Mouse (Mus musculus) T-helper 1 cell (primary cell): ENCODE data around the gene Trpc7.

Source experiments
- in situ Hi-C: fragments of 300-600 bp; cut with MboI, MseI; formaldehyde crosslinking; loops from one replicate; pipeline ENCODE4 v1.15.1; 2025; ENCODE audit warnings: high pct_unique_total_duplicates

Gene Trpc7

DNA sequence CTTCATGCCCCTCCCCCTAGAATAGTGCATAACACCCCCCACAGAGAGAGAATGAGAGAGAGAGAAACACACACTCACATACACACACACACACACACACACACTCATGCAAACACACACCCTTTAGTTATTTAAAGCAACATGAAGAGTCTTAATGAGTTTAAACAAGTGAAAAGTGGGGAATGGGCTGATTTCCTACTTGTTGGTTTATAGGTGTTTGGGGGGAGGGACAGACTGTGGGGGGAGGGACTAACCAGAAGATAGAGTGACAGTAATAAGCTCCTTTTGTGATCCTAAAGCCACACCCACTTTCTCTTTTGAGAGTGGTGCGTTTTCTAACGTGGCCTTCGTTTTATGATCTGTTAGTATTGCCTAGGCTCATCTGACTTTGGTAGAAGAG lies at the start of gene Trpc7:
Gene Trpc7 (minus strand): TSS at position 101 of the 400 bp plus-strand sequence.
- in situ Hi-C loops: no loop called here

DNA sequence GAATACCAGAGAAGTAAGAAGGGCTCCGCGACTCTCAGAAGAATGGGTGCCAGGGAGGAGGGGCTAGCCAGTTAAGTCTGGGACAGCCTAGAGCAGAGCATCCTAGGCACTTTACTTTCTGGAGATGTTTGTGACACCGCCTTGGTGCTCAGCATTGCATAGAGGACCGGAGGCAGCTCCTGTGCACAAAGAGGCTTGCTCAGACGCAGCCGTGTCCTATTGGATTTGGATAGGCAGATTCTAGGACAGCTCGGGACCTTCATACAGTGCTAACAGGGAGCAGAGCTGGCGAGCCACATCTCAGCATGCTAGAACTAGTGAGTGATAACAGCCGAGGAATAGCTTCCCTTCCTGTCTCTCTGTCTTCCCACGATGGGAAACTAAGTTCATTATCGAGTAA lies 43.5 kb upstream of the Trpc7 start:
- in situ Hi-C loops: no loop called here

DNA sequence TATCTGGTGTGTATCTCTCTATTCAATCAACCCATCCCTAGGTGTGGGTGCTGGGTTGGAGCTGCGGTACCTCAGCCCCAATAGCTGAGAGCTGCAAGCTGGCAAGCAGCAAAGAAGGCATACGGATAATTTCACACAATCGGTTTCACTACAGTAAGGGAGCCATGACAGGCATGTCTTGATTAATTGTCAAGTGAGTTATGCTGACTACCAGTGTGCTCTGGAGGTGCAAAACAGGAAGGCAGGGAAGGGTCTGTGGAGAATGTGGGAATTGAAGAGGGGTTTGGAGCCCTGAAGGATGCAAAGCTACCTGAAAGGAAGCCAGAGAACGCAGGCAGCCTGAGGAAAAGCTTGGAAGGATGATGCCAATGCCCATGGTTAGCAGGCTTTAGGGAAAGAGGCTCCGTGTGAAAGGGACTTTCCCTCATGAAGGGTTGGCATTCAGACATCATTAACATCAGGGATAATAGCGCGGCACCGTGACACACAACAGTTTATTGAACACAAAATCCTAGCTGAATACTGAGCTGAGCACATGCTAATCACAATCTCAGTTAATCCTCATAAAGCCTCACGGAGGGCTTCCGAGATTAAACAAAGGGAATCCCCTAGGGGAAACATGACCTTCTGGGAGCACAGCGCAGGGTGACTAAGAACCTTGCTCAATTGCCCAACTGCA lies 38.2 kb upstream of the Trpc7 start:
- in situ Hi-C loops: no loop called here

DNA sequence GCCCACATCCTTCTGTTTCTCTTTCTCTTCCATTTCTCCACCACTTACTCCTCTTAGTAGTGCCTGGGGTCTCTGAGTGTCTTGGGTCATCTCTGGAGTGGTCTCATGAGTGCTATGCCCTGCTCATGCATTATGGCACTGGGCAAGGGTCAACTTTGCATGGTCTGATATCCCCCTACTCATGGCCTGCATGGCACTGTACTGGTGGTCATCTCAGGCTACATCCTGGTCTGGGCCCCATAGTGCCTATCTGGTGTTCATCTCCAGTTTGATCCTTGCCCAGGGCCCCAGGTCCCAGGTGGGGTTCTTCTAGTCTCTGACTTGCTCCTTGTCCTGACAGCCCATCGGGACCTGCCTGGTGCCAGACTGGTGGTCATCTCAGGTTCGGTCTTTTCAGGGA lies 34.6 kb upstream of the Trpc7 start:
- in situ Hi-C loops: no loop called here

DNA sequence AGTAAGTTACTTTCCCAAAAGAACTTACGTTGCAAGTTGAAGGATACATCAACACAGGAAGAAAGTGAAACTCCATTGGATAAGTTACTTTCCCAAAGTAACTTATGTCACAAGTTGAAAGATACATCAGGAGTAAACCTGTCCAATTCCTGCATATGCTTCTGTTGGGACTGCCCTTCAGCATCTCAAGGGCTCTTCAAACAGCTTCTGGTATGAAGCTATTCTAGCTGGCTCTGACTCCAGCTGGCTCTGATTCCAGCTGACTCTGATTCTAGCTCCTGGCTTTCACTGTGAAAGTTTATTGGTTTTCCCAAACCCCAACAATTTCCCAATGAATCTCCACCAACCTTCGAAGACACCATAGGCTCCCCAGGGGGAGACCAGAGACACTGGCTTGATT lies 27.2 kb upstream of the Trpc7 start:
- in situ Hi-C loops: no loop called here

DNA sequence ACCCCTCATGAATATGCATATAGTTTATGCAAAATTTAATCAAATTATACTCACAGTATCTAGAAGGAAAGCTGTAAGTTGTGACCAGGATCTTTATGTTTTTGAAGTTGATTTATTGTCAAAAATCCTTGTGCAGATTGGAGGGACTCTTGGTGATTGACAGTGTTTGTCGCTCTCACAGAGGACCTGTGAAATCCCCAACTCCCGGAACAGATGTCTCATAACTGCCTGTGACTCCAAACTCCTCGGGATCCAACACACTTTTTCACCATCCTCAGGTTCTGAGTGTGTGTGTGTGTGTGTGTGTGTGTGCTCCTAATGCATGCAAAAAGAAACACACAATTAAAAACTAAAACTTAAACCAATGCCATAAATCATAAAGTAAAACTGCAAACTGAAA lies 25.5 kb upstream of the Trpc7 start:
- in situ Hi-C loops: no loop called here

DNA sequence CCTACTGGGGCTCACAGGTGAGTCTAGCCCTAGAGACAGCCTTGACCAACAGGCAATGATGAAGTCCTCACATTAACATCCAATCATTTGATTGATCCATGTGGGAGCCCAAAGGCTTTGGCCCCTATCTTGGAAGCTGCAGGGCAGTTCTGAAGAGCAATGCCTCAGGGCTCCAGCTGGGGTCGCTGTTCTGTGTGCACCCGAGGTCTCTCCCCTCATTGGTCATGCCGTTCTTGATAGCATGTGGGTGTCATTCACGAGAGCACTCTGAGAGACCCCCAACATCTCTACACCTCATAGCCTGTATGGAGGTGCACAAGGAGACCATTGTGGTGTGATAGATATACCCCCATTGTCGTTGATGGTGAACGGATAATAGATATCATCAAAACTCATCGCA lies 18.9 kb upstream of the Trpc7 start:
- in situ Hi-C loops: no loop called here

DNA sequence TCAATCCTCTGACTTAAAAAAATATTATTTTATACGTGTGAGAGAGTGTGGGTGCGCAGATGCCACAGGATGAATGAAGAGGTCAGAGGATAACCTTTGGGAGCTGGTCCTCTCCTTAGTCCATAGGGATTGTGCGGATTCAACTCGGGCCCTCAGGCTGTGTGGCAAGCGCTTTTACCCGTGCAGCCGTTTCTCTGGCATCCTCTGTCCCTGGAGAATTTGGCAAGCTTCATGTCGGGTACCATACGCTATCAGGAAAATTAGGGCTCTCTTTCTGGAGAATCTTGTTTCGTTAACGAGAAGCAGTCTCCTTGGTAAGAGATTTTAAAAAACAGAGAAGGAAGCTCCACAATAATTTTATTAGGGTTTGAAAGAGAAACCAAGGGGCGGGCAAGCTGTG lies 15.3 kb upstream of the Trpc7 start:
- in situ Hi-C loops: no loop called here

DNA sequence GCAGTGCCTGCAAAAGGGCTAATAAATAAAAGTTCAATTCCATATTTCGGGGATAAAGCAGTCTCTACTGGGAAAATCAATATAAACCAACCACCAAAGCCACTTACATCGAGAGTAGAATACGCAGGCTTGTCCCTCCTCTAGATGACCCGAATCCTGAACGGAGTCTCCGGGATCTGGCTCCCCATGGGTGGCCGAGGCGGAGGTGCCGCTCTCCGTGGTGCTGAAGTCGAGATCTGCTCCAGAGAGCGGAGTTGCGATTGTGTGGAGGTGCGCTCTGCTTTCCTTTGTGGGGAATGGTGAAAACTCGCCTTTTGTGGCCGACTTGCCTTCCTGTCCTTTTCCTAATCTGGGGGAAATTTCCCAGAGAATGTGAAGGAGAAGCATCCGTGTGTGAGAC lies 407 bp downstream of the Trpc7 start:
- in situ Hi-C loops: no loop called here

DNA sequence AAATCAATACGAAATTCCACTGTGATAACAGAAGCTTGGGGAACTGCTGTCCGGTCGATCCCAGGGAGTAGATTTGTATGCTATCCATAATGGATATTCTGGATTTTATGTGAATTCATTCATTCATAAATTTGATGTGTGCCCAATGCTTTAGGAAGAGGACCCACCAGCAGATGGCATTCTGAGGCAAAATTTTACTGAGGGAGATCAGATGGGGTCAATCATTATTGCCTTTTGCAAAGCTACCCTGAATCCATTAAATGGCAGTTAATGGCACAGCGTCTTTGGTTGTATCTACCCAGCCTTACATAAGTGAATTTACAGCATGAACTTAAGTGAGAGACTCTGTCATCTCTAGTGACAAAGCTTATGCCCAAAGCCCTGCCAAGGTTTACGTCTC lies 1.2 kb downstream of the Trpc7 start:
- in situ Hi-C loops: no loop called here

DNA sequence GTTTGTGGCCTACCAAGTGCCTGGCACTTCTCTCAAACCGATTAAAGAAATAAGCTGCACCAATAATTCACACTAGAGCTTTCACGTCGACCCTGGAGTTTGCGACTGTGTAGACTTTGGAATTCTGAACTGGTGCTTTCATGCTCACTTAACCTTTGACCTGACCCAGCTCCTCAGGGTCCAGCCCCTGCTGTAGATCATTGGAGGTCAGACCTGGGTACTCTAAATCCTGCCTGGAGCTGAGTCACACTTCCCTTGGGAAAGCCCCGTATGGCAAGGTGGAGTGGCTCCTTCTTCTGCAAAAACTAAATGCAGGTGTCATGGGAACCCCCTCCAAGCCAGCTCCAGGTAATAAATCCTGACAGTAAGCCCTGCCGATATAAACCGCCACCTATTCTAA lies 5.9 kb downstream of the Trpc7 start:
- in situ Hi-C loops: no loop called here

DNA sequence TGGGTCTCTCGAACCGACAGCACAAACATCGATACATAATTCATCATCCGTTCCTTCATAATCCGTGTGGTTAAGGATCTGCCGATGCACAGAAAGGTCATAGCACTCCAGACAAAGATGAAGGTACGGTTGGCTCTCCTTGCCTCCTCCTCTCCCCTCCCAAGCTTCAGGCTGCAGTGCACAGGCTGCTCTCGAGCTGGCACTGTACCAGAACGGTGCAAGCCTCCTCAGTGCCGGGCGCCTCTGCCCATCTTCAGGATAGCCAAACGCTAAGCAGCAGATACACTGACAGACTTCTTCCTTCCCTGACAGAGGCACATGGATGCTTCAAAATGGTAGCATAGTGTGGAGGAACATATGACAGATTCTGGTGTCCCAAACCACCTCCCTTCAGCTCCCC lies 12.9 kb downstream of the Trpc7 start:
- in situ Hi-C loops: no loop called here

DNA sequence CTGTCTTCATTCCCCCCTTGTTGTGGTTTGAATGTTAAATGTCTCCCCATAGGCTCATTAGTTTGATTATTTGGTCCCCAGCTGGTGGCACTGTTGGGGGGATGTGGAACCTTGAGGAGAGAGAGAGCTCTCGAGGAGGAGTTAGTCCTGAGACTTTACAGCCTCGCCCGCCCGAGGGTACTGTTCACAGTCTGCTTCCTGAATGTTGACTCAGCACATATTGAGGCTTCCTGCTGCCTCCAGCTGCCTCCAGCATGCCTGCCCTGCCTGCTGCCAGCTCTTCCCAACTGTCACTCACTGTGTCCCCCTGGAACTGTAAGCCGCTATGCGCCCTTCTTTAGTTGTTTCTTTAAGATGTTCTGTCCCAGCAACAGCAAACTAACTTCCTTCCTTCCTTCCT lies 31.2 kb downstream of the Trpc7 start:
- in situ Hi-C loops: no loop called here

DNA sequence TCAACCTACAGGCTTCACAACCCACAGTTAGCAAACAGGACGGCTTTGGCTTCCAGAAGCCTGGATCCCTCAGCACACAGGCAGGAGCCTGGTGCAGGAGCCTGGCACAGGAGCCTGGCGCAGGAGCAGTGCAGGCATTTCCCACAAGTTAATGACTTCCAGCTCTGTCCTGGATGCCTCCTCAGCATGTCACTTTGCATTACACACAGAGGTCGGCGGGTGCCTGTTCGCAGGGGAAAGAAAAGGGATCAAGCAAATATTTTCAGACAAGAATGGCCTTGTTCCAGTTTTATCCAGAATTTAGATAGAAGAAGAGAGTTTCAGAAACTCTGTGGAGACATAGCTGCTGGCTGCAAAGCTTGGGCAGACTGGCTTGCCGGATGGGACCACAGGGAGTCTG lies 33.8 kb downstream of the Trpc7 start:
- in situ Hi-C loops: no loop called here

DNA sequence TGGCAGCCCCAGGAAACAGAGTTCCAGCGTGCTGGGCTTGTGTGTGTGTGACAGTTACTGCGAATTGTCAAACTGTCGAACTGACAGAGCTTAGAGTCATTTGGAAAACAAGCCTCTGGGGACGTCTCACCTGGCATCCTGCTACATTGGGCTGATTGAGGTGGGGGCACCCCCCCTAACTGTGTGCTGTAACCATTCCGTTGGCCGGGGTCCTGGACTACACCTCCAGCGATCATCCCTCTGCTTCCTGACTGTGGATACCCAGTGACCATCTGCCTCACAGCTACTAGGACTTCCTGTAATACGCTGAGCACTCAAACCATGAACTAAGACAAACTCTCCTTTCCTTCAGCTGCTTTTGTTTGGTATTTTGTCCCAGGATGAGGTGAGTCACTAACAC lies 41.3 kb downstream of the Trpc7 start:
- in situ Hi-C loops: no loop called here

DNA sequence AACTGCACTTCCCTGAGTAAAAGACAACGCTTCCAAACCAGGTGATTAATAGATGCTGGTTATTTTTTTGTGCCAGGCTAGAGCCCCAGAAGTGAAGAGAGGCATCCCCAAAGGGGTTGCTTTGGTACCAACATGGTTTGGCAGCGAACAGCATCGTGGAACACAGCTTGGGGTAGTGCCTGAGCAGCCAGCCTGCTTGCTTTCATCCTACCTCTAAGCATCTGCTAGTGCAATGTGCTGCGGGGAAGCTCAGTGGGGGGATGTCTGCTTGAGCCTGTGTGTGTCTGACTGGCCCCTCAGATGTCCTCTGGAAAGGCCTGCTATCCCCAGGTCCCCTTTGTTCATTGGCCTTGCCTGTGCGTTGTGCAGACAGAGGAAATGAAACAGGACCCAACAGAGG lies 42.4 kb downstream of the Trpc7 start:
- in situ Hi-C loops: no loop called here

DNA sequence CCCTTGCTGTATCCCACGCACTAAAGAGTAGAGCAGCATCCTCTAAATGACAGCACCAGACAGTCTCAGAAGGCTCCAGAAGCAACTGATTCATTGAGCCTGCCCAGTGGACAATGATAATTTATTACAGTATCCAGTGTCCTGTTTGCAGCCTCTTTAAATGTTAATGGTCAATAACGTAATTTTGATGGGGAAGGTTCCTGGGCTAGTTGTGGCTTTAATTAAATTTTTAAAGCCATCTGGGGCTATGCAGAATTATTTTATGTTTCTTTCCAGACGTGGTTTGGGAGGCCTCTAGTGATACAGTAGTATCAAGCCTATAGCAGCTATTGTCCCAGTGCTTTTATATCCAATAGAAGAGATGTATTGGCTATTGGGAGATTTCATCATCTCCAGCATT lies 49.9 kb downstream of the Trpc7 start:
- in situ Hi-C loops: no loop called here

DNA sequence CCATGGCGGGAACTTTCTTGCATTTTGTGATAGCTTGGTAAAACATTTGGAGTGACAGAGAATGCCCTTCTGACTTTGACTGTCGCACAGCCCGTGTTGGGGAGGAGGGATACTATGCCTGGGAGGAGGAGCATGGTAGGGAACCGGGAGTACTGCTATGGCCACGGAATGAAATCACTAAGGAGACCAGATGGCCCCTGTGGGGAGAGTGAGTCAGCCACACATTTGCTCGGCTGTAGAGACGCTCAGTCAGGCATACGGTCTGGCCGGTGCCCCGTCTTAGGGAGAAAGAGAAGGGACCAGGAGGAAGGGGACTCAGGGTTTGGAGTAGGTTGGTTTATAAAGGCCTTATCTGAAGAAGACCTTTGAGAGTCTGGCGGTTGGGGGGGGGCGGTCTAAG lies 80.3 kb downstream of the Trpc7 start:
- in situ Hi-C loops: no loop called here

DNA sequence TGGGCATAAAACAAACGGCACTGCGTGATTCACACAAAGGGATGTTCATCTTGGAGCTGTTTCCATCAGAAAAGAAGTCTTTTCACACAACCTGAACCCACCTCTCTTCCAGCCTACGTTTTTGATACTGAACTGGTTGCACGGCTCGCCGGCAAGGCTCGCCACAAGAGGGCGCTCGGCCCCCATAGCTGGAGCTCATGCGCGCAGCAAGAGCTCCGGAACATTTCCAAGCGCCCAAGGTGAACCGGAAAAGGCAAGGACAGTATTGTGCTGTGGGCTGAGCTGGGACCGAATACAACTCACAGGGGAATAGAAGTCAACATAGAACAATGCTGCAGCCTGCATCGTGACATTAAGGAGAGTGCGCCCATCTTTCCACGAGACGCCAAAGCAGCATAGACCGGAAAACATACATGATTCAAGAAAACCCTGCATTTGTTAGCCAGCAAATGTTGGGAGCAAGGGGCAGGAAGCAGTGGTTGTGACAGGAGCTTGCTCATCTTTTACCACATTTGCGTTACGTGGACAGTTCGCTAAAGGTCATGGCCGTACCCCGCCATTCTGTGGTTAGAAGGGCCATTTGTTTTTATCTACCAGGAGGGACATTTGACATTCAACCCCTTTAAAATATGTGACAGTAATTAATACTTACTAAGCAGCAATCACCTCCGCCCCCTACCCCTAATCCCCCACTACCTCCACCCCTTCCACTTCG lies 88.9 kb downstream of the Trpc7 start:
- in situ Hi-C loops: no loop called here

DNA sequence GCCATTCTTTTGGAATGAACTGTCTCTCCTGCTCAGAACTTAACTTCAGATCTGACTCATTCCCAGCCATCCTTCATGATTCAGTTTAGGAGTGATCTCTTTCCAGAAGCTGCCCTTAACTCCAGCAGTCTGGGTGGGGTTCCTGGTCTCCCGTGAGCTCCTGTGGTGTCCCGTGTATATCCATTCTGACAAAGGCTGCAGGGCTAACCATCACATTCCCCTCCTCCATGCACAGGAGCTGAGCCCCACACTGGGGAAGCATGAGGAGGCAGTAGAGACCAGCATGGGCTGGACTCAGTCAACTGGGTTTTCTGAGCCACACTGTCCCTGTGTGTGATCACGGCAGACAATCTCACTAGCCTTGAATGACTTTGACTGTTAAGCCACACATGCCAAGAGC lies 90.7 kb downstream of the Trpc7 start:
- in situ Hi-C loops: no loop called here

DNA sequence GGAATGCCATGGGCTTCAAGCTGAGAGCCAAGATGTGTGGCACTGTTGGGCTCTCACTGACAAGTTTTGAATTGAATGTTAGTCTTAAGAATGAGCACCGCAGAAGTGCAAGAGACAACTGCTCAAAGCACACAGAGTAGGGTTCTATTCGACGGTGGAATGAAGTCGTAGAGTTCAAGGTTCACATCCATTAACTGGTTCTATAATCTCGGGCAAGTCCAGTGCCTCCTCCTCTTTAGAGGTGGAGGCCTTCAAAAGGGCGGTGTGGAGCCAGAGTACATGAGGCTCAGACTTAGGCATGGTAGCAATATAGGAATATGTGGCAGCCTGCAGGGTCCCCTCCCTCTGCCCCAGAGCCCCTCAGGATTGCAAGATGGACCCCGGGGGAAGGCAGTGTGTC lies 98.3 kb downstream of the Trpc7 start:
- in situ Hi-C loops: no loop called here

DNA sequence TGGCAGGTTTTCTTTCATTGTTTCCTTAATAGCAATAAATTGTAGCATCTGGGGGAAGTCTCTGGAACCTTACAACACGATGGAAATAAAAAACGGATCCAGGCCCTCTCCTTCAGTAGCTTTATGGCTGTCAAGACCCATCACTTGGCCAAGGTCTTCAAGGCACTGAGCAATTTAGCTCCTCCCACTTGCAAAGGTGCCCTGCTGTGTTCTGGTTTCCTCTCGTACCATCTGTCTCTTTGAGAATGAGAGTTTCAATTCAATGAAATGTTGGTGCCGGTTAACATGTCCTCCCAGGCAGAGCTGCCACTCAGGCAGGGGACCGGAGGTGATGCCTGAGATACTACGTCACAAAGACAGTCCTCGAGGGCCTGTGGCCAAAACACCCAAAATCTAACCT lies 100.3 kb downstream of the Trpc7 start:
- in situ Hi-C loops: no loop called here

DNA sequence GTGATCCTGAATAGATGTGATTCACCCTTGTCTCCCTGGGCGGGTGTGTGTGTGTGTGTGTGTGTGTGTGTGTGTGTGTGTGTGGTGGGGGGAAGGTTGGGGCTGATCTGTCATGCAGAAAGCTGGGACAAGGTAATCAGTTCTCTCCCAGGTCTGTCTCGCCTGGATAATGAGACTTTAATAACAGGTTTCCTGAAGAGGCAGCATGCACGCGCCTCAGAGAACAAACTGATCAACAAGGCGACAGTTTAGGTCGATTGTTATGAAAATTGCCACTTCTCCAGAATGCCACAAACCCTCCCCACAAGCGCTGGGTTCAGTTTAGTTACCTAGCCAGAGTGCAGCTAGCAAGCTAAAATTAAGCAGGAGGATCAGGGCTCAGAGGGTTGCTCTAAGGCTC lies 101.4 kb downstream of the Trpc7 start:
- in situ Hi-C loops: no loop called here

DNA sequence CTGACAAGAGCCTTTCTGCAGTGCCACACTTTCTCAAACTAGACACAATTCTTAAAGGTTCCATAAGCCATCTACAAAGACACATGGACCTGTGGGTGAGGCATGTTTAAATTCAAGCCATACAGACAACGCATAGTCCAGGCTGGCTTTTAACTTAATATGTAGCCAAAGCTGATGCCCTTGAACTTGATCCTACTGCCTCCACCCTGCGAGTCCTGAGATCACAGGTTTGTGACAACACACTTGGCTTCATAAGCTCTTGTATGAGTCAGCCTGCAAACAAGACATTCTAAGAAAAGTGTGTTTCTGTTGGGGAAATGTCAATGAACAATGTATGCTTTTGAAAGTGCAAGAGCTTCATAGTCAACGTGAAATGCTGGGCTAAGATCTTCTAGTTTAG lies 102.9 kb downstream of the Trpc7 start:
- in situ Hi-C loops: no loop called here
